Mouse (Mus musculus): ENCODE measurements around the gene Scpep1. TPM values are rescaled to one million over a fixed set of nuclear protein-coding genes. Genes with fewer than 3 reads are reported as not detected.

The Scpep1 gene
- polyA plus RNA-seq, 1 experiment from 2014 or later = 77.4 TPM

DNA sequence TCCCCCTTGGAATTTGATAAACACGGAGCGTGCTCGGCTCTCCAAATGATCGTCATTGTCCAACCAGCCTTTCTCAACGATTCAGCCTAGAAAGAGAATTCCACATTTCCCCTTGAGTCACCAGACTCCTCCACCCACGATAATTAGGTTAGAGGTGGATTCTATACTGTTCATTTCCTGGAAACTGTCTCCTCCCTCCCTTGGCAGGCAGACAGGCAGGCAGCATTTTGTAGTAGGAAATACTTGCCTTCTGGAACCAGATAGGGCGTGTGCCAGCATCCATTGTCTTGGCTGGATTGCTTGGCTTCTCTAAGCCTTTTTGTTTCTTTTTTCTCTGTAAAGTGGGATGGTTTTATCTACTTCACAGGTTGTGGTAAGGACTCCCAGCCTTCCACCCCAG is 41.2 kb upstream of the Scpep1 start:
- 65% methylated on average over 7 of the region's 7 CpGs for WGBS
- Histone ChIP-seq H3K27ac (no peak overlapping the region), H3K4me1 (0 out of 2 replicates have a peak, but pooled peaks cover 5% of the 10 kb centered on the region), H3K36me3 (no peaks in the 10 kb centered on the region; the same call in 1 of the 2 replicates), H3K4me2 (replicated peaks) (no peak overlapping the region), H3K9ac (no peak overlapping the region), H3K27me3 (peaks cover 23% of the 10 kb centered on the region), H3K4me3 (no peak overlapping the region), H3K9me3 (no peaks in the 10 kb centered on the region)
- ATAC-seq (ENCODE audit: insufficient number of reproducible peaks, insufficient read depth, low FRiP score, low TSS enrichment) = no peak

DNA sequence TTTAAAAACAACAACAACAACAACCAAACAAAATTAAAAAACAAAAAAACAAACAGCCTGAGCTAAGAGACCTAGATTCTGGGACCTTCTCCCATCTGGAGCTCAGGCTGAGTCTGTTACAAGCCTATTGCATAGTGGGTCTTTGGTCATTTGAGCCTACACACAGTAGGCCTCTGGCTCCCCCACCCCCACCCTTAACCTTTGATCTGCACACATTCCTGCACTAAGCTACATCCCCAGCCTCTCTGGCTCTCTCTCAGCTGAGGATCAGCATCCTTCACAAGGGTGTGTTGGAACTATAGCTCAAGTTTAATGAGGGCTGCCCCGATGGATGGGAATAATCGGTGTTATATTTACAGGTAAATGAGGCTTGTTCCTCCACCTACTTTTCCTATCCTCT is 40.4 kb upstream of the Scpep1 start:
- Histone ChIP-seq H3K4me1 (0 out of 2 replicates have a peak, but pooled peaks cover 5% of the 10 kb centered on the region), H3K4me3 (no peak overlapping the region), H3K36me3 (peaks cover 5% of the 10 kb centered on the region), H3K4me2 (replicated peaks) (no peak overlapping the region), H3K27me3 (peaks cover 23% of the 10 kb centered on the region), H3K27ac (no peak overlapping the region), H3K9ac (no peak overlapping the region), H3K9me3 (no peaks in the 10 kb centered on the region)
- no peak for ATAC-seq (ENCODE audit: insufficient number of reproducible peaks, insufficient read depth, low FRiP score, low TSS enrichment)
- WGBS = 88% methylated on average over 2 of the region's 2 CpGs

DNA sequence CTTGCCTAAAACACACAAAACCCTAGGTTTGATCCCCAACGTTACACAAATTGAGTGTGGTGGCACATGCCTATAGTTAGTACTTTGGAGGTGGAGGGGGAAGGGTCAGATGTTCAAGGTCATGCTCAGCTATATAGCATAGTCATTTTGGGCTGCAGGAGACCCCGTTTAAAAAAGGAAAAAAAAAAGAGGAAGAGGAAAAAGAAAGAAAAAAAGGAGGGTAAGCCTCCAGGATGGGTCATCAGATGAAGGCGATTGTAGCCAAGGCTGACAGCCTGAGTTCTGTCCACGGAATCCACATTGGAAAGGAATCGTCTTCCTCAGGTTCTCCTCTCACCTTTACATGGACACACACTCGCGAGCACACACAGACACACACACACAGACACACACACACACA is 39.2 kb upstream of the Scpep1 start:
- Histone ChIP-seq H3K9me3 (no peaks in the 10 kb centered on the region), H3K27me3 (peaks cover 12% of the 10 kb centered on the region), H3K27ac (no peak overlapping the region), H3K4me3 (no peak overlapping the region), H3K36me3 (peaks cover 8% of the 10 kb centered on the region), H3K4me1 (0 out of 2 replicates have a peak, but pooled peaks cover 4% of the 10 kb centered on the region), H3K9ac (no peak overlapping the region), H3K4me2 (replicated peaks) (no peak overlapping the region)
- WGBS = 89% methylated on average over 7 of the region's 7 CpGs
- ATAC-seq (ENCODE audit: insufficient number of reproducible peaks, insufficient read depth, low FRiP score, low TSS enrichment) = no peak

DNA sequence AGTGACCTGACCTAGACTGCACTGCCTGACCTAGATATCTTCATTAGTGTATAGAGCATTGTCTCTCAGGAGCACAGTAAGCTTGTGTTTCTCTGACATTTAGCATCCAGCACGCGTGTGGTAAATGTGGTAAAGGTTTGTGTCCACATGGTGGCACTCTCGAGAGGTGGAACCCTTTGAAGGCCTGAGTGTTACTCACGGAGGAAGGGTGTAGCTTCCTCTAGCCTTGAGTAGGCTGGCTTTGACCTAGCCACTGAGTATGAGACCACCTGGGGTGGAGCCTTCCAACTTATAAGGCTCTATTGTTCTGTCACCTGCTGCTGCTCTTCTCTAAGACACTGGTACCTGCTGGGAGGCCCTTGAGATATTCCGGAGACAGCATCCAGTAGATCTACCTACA is 38.4 kb upstream of the Scpep1 start:
- no peak overlapping the region for H3K27ac ChIP-seq
- no peaks in the 10 kb centered on the region for H3K4me1 ChIP-seq
- no peaks in the 10 kb centered on the region for H3K9me3 ChIP-seq
- WGBS = 19% methylated on average over 5 of the region's 5 CpGs
- H3K4me3 ChIP-seq = no peak overlapping the region
- peaks cover 4% of the 10 kb centered on the region for H3K27me3 ChIP-seq
- peaks cover 8% of the 10 kb centered on the region for H3K36me3 ChIP-seq
- no peak for ATAC-seq (ENCODE audit: insufficient number of reproducible peaks, insufficient read depth, low FRiP score, low TSS enrichment)
- H3K4me2 ChIP-seq (replicated peaks) = no peak overlapping the region
- no peak overlapping the region for H3K9ac ChIP-seq

DNA sequence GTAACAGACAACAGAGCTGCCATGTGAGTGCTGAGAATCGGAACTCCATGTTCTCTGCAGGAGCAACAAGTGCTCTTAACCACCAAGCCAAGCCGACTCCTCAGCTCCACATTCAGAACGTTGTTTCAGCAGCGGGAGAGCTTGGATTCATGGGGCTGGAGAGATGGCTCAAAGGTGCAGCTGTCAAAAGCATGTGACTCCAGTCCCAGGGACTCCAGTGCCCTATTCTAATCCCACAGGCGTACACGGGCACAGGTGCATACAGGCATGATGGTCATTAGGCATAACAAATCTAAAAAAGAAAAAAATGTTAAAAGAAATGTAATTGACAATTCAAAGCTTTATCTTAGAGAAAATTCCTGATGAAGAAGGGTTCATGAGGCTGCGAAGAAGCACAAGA is 37.9 kb upstream of the Scpep1 start:
- Histone ChIP-seq H3K9ac (no peak overlapping the region), H3K36me3 (peaks cover 12% of the 10 kb centered on the region), H3K4me1 (no peaks in the 10 kb centered on the region), H3K9me3 (no peaks in the 10 kb centered on the region), H3K4me3 (no peak overlapping the region), H3K27me3 (no peaks in the 10 kb centered on the region), H3K4me2 (replicated peaks) (no peak overlapping the region), H3K27ac (no peak overlapping the region)
- 60% methylated on average over 7 of the region's 7 CpGs for WGBS
- no peak for ATAC-seq (ENCODE audit: insufficient number of reproducible peaks, insufficient read depth, low FRiP score, low TSS enrichment)

DNA sequence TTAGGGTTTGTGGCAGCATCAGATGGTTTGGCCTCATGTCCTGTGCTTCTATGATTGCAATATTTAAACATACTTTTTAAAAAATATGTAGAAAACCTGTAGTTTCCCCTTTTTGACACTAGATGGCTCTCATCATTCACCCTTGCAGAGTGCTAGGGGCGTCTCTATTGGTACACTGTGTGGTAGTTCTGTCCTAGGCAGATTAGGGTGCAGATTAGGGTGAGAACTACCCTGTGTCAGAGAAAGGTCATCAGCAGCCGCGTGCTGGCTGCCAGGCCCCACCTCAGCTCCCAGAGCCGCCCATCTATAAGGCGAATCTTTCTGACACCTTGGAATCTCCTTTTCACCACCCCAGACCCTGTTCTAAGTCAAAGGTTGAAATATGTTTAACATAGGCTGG is 34.3 kb upstream of the Scpep1 start:
- no peak overlapping the region for H3K4me2 ChIP-seq (replicated peaks)
- no peak for ATAC-seq (ENCODE audit: insufficient number of reproducible peaks, insufficient read depth, low FRiP score, low TSS enrichment)
- 71% methylated on average over 5 of the region's 5 CpGs for WGBS
- no peaks in the 10 kb centered on the region for H3K4me1 ChIP-seq
- peaks cover 38% of the 10 kb centered on the region for H3K36me3 ChIP-seq
- H3K27me3 ChIP-seq = no peaks in the 10 kb centered on the region
- no peak overlapping the region for H3K4me3 ChIP-seq
- H3K9ac ChIP-seq = no peak overlapping the region
- no peak overlapping the region for H3K27ac ChIP-seq
- H3K9me3 ChIP-seq = no peaks in the 10 kb centered on the region

DNA sequence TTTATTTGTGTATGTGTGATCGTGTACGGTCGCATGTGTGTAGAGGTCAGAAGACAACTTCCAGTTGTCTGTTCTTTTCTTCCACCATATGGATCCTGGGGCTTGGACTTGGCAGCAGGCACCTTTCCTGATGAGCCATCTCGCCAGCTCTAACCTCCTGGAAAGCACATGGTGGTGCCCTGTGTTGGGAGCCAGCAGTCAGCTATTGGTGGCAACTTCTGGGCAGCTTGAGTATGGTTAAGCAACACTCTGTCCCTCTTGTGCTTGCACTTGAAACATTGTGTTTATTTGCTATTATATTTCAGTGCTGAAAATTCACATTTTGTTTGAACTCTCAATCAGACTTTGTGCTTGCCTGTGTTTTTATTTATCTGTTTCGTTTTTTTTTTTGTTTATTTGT is 33.7 kb upstream of the Scpep1 start:
- no peak for ATAC-seq (ENCODE audit: insufficient number of reproducible peaks, insufficient read depth, low FRiP score, low TSS enrichment)
- WGBS = 77% methylated on average over 5 of the region's 5 CpGs
- no peak overlapping the region for H3K27ac ChIP-seq
- H3K4me1 ChIP-seq = no peaks in the 10 kb centered on the region
- H3K4me3 ChIP-seq = no peak overlapping the region
- H3K9ac ChIP-seq = no peak overlapping the region
- H3K27me3 ChIP-seq = no peaks in the 10 kb centered on the region
- H3K36me3 ChIP-seq = peaks cover 43% of the 10 kb centered on the region
- H3K9me3 ChIP-seq = no peaks in the 10 kb centered on the region
- no peak overlapping the region for H3K4me2 ChIP-seq (replicated peaks)

DNA sequence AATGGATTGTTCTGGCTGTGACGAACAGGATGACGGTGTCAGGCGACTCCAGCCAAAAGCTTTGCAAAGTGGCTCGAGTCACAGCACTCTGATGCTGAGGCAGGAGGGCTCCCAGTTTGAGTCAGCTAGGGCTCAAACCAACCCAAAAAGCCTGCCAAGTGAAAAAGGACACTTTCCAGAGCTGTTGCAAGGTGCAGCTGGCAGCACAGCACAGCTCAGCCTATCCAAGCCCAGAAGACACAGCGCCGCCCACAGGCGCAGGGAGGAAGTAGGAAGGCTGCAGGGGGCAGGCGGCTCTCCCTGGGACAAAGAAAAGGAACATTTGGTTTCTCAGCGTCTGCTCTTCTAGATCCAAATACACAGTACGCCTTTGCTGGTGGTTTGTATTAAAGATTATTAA is 31.4 kb upstream of the Scpep1 start:
- Histone ChIP-seq H3K4me3 (no peak overlapping the region), H3K4me2 (replicated peaks) (no peak overlapping the region), H3K4me1 (no peaks in the 10 kb centered on the region), H3K27me3 (no peaks in the 10 kb centered on the region), H3K36me3 (peaks cover 56% of the 10 kb centered on the region), H3K27ac (no peak overlapping the region), H3K9me3 (no peaks in the 10 kb centered on the region), H3K9ac (no peak overlapping the region)
- no peak for ATAC-seq (ENCODE audit: insufficient number of reproducible peaks, insufficient read depth, low FRiP score, low TSS enrichment)
- WGBS = 81% methylated on average over 10 of the region's 10 CpGs

DNA sequence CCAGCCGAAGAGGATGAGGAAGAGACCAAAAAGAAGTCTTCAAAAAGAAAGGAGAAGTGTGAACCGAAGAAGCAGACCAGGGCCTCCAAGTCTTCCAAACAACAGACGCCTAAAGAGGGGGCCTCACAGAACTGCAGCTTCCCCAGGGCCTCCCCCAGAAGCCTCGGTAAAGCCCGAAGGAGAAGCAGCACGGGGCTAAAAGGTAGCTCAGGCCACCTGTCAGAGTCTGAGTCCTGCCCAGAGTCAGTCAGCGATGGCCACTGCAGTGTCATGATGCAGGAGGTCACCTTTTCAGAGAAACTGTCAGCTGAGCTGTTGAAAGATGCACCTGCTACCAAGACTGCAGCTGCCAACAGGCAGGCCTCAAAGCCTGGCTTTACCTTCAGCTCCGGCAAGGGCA is 26.1 kb upstream of the Scpep1 start:
- no peak for ATAC-seq (ENCODE audit: insufficient number of reproducible peaks, insufficient read depth, low FRiP score, low TSS enrichment)
- H3K4me3 ChIP-seq = no peak overlapping the region
- peaks cover 36% of the 10 kb centered on the region for H3K36me3 ChIP-seq
- whole genome bisulfite sequencing = 89% methylated on average over 8 of the region's 8 CpGs
- H3K4me1 ChIP-seq = no peaks in the 10 kb centered on the region
- no peaks in the 10 kb centered on the region for H3K27me3 ChIP-seq
- no peak overlapping the region for H3K9ac ChIP-seq
- H3K27ac ChIP-seq = no peak overlapping the region
- no peak overlapping the region for H3K4me2 ChIP-seq (replicated peaks)
- H3K9me3 ChIP-seq = no peaks in the 10 kb centered on the region

DNA sequence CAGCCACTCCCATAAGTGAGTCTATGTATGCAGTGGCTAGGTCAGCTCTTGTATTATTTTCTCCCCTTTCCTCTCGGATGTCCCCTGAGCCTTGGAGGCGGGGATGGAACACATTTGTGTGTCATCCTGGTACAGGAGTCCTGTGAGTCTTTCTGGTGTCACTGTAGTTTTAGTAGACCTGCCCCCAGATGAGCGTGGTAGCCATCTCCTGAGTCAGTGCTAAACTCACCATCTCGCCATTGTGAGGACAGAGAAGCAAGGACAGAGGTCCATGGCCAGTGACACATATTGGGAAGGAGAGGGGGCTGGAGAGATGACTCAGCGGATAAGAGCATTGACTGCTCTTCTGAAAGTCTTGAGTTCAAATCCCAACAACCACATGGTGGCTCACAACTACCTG is 21.9 kb upstream of the Scpep1 start:
- WGBS = 96% methylated on average over 5 of the region's 5 CpGs
- no peak overlapping the region for H3K4me2 ChIP-seq (replicated peaks)
- H3K27me3 ChIP-seq = no peaks in the 10 kb centered on the region
- no peaks in the 10 kb centered on the region for H3K9me3 ChIP-seq
- no peak overlapping the region for H3K4me3 ChIP-seq
- peaks cover 7% of the 10 kb centered on the region; the same call in 1 of the 2 replicates for H3K4me1 ChIP-seq
- H3K9ac ChIP-seq = no peak overlapping the region
- no peak for ATAC-seq (ENCODE audit: insufficient number of reproducible peaks, insufficient read depth, low FRiP score, low TSS enrichment)
- peaks cover 7% of the 10 kb centered on the region for H3K36me3 ChIP-seq
- no peak overlapping the region for H3K27ac ChIP-seq

DNA sequence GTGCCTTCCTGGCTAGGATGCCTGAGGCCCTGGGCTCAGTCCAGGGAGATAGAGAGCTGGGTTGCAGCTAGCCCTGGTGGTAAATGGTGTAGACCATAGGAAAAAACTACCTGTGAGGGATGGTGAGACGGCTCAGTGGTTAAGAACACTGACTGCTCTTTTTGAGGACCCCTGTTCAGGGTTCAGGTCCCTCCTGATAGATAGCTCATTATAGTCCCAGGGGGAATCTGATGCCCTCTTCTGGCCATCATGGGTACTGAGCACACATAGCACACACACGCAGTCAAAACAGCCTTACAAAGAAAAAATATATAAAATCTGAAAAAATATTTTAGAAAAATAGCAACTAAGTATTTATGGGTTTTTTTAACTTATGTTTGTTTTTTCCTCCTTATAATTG is 21.1 kb upstream of the Scpep1 start:
- ATAC-seq (ENCODE audit: insufficient number of reproducible peaks, insufficient read depth, low FRiP score, low TSS enrichment) = no peak
- Histone ChIP-seq H3K27ac (no peak overlapping the region), H3K4me1 (peaks cover 7% of the 10 kb centered on the region; the same call in 1 of the 2 replicates), H3K4me3 (no peak overlapping the region), H3K27me3 (no peaks in the 10 kb centered on the region), H3K9ac (no peak overlapping the region), H3K36me3 (peaks cover 3% of the 10 kb centered on the region; the same call in 1 of the 2 replicates), H3K4me2 (replicated peaks) (no peak overlapping the region), H3K9me3 (no peaks in the 10 kb centered on the region)
- 97% methylated on average over 2 of the region's 2 CpGs for WGBS

DNA sequence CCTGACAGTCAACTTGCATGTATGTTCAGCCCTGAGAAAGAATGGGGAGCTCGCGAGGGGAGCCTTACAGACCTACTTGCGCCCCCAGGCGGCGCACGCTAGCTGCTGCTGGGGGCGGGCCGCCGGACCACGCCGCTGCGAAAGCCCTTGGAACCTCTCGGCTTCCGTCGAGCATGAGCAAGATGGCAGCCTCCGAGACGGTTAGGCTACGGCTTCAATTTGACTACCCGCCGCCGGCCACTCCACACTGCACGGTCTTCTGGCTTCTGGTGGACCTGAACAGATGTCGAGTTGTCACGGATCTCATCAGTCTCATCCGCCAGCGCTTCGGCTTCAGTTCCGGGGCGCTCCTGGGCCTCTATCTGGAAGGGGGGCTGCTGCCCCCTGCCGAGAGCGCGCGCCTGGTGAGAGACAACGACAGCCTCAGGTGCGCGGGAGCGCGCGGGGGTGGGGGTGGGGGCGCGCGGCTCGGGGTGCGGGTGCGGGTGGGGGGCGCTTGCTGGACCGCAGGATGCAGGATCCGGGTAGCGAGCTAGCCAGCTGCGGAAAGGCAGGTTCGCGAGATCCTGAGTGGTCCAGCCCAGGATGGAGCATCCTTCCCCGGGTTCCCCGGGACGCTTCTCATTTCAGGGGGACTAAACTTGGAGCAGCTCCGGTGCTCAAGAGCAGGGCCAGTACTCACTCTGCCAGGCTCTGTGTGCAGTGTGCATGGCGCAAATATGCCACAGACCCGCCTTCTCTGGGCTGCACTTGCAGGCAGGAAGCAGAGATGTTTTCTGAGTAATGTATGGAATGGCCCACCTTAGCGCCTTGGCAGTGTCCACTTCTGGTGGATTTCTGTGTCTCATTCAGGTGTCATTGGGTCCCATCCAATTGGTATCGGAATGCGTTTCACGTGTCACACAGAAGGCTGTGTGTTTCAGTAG is 18.8 kb upstream of the Scpep1 start:
- H3K4me1 ChIP-seq = peaks cover 7% of the 10 kb centered on the region; the same call in 1 of the 2 replicates
- ATAC-seq (ENCODE audit: insufficient number of reproducible peaks, insufficient read depth, low FRiP score, low TSS enrichment) = peak; percentile 64
- no peaks in the 10 kb centered on the region for H3K27me3 ChIP-seq
- WGBS = 2% methylated on average over 62 of the region's 62 CpGs
- peak overlapping the region; percentile 71 for H3K4me2 ChIP-seq (replicated peaks)
- peak overlapping the region; percentile 66 for H3K4me3 ChIP-seq
- H3K36me3 ChIP-seq = no peaks in the 10 kb centered on the region
- no peaks in the 10 kb centered on the region for H3K9me3 ChIP-seq
- peak overlapping the region; percentile 88 for H3K27ac ChIP-seq
- peak overlapping the region; percentile 74 for H3K9ac ChIP-seq

All from embryonic facial prominence, embryonic 12.5 days (tissue).